Mouse (Mus musculus) skeletal muscle tissue, adult 2 months (tissue): ENCODE measurements at regions not wholly inside any gene's neighbourhood (a gene's known extent, or its start where the extent isn't known, plus 50 kb on each side); places are given as distances from the start of the nearest gene placed in this dataset.
A peak's percentile ranks its signal among the peaks of the same experiment; 100 is the strongest.

ENCODE experiments used
- DNase-seq: peaks from one replicate; pipeline ENCODE4 v3.0.0-alpha.2; 2012; ENCODE audit warnings: low read depth, low spot score

GRCm38 (mm10) chr16:55663946-55664345 is 174.8 kb downstream of the Nfkbiz start:
- DNase-seq = peak; percentile 40

- no peak for DNase-seq
Measured at GRCm38 (mm10) chr16:55636667-55637450, 201.8 kb downstream of the Nfkbiz start.

- DNase-seq = no peak
Measured at GRCm38 (mm10) chr16:55636224-55636623, 202.5 kb downstream of the Nfkbiz start.

GRCm38 (mm10) chr16:55634691-55635090 is 204.0 kb downstream of the Nfkbiz start:
- DNase-seq = no peak

- no peak for DNase-seq
Measured at GRCm38 (mm10) chr16:55632220-55632619, 206.5 kb downstream of the Nfkbiz start.

- no peak for DNase-seq
Measured at GRCm38 (mm10) chr16:55631637-55632036, 207.1 kb downstream of the Nfkbiz start.

- no peak for DNase-seq
Measured at GRCm38 (mm10) chr16:55631048-55631447, 207.7 kb downstream of the Nfkbiz start.

GRCm38 (mm10) chr16:55627531-55627930 is 211.2 kb downstream of the Nfkbiz start:
- DNase-seq = no peak

- no peak for DNase-seq
Measured at GRCm38 (mm10) chr16:55623422-55623821, 215.3 kb downstream of the Nfkbiz start.

- no peak for DNase-seq
Measured at GRCm38 (mm10) chr16:55619731-55620130, 219.0 kb downstream of the Nfkbiz start.

GRCm38 (mm10) chr16:55617958-55618357 is 220.7 kb downstream of the Nfkbiz start:
- no peak for DNase-seq

- no peak for DNase-seq
Measured at GRCm38 (mm10) chr16:55617506-55617905, 221.2 kb downstream of the Nfkbiz start.

GRCm38 (mm10) chr16:55616408-55617120 is 222.1 kb downstream of the Nfkbiz start:
- DNase-seq = no peak

- no peak for DNase-seq
Measured at GRCm38 (mm10) chr16:55612873-55613272, 225.8 kb downstream of the Nfkbiz start.

- no peak for DNase-seq
Measured at GRCm38 (mm10) chr16:55612001-55612400, 226.7 kb downstream of the Nfkbiz start.

- no peak for DNase-seq
Measured at GRCm38 (mm10) chr16:55611172-55611571, 227.5 kb downstream of the Nfkbiz start.

- DNase-seq = no peak
Measured at GRCm38 (mm10) chr16:55608361-55608760, 230.3 kb downstream of the Nfkbiz start.

GRCm38 (mm10) chr16:55606447-55607239 is 232.1 kb downstream of the Nfkbiz start:
- peak; percentile 12 for DNase-seq

- DNase-seq = no peak
Measured at GRCm38 (mm10) chr16:55603611-55604010, 235.1 kb downstream of the Nfkbiz start.

- no peak for DNase-seq
Measured at GRCm38 (mm10) chr16:55589382-55589956, 249.2 kb downstream of the Nfkbiz start.

GRCm38 (mm10) chr16:55587138-55587537 is 251.6 kb downstream of the Nfkbiz start:
- DNase-seq = no peak

- no peak for DNase-seq
Measured at GRCm38 (mm10) chr16:55582906-55583305, 255.8 kb downstream of the Nfkbiz start.
